Mouse (Mus musculus) right cerebral cortex, postnatal 4 days (tissue): ENCODE measurements around the gene Tmsb10.

Experiments used
- DNase-seq: peaks from one replicate; pipeline ENCODE4 v3.0.0-alpha.2; 2022

The Tmsb10 gene

DNA sequence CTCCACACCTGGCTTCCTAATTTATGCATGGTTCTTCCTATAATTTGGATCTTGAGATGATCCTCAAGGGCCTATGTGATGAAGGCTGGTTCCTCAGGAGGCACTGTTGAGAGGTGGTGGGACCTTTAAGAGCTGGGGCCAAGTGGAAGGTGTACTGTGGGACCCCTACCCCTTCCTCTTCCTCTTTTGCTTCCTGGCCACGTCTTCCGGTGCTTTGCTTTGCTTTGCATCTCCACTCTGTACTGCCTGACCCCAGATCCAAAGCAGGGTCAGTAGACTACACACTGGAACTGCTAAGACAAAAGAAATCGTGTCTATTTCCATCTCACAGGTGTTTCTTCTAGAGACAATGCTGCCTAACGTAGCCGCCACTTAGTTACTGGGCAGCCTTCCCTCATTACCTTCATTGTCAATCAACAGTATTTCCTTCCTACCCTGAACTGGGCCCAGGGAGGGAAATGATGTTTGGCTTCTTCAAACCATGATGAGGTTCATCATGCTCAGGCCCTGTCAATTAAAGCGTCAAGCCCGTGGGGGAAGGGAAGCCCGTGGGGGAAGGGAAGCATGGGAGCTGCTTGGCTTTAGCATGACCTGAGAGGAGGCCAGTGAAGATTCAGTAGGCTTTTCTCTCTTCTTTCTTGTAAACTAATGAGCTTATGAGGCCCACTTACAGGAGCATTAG is 2.9 kb downstream of the Tmsb10 start:
- peak; percentile 25 for DNase-seq

DNA sequence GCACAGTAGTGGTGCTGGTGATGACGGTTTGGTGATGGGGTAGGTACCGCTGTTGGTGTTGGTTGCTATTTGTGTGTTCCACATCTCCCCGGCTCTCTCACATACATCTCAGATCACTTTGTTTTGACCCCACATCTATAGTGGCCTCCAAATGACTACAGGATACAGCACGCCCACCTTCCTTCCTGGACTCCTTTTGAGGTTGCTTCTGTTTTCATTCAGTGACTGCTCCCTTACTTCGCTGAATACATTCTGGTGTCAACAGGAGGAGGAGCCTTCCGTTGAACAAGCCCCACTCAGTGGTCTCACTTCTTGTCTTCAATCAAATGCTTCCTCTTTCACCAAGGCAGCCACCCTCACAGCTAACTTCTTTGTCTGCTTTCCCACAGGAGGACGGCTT is 3.8 kb downstream of the Tmsb10 start:
- no peak for DNase-seq

DNA sequence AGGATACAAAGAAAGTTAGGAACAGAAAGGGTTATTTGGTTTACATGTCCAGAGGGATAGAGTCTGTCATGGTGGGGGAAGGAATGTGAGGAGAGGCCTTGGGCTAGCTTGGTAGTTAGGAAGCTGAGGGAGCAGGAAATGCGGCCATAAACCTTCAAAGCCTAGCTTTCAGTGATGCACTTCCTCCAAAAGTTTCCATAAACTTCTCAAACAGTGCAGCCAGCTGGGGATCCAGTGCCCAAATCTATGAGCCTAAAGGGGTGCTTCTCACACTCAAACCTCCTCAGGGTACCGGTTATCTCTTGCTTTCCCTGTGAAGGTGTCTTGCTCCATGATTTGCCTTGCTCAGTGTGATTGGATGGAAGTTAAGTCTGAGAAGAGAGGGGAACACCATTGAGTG is 5.6 kb downstream of the Tmsb10 start:
- no peak for DNase-seq

DNA sequence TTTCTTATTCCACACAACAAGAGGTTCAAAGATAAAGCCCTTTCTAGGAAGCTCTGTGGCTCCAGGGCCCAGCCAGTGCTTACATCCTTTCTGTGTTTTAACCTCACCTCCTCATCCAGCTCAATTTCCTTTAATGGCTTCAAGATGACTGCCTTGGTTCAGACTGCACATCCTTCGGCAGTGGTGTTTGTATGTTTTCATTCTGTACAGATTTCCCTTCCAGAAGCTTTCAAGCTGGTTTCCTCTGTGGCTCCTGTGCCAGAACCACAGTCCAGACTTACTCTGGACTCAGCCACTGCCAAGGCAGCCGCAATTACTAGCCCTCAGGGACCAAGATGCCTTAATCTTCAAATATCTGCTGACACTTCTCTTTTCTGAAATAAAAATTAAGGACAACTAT is 6.3 kb downstream of the Tmsb10 start:
- no peak for DNase-seq

DNA sequence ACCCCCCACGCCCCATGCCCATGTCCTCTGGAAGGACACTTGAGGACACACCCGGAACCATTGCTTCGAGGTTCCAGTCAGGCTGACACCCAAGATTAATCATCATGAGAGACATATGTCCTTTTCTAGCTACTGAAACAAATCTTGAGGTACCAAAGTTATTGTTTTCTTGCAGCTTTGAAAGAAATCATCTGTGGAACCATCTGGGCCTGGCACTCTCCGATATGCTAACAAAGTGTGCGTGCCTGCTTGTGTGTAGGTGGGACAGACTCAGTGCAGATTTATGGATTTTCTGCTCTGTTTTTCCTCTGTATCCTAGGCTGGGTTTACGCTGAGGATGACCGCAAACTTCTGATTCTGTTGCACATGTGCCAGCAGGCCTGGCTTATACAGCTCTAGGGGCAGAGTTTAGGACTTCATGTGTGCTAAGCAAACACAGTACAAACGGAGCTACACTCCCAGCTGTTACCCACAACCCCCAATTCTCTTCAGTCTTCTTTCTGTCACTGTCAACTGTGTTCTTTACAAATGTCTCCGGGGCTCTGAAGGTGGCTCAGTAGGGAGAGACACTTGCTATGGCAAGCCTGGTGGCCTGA is 9.3 kb downstream of the Tmsb10 start:
- no peak for DNase-seq

DNA sequence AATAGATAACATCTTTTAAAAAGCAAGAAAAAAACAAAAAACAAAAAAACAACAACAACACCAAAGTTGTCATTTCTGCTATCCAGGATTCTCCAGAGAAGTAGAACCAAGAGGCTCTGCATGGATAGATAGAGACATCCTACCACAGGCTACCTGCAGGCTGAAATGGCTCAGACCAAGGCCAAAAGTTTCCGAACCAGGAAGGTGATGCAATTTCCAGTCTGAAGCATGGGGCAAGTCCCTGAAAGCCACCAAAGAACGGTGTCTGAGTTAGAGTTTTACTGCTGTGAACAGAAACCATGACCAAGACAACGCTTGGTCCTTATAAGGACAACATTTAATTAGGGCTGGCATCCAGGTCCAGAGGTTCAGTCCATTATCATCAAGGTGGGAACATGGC is 10.2 kb downstream of the Tmsb10 start:
- DNase-seq = no peak

DNA sequence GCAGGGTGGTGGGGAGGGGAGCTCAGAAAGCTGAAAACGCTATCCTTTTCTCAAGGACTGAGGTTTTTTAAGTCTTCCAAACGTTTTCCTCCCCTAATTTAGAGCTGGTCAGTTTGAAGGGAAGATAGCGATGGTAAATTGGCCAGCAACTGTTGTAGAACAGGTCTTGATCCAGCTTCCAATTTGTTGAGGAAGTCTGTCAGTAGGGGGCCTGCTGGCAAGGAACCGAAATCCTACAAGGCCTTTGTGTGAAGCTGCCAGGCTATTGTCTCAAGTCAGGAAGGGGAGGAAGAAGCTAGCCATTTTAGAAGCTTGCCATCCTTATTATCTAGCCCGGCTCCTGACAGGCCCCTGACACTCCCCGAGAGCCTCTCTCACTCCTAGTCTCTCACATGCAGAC is 10.6 kb downstream of the Tmsb10 start:
- no peak for DNase-seq

DNA sequence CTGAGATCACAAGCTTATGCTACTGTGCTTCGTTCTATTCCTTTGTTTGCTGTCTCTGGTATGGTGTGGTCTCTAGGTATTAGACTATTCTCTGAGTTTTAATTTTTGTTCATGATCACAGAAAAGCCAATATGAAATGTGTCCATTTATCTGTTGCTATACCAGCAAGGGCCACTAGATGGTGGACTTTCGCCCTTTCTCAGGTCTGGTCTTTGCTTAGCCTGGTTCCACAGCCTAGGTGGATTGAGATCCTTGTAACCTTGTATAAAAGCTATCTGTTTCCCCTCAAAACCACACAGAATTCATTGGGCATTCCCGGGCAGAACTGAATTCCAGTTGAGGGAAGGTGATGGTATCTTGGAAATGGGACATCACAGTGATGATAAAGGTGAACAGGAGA is 18.1 kb downstream of the Tmsb10 start:
- peak; percentile 72 for DNase-seq

DNA sequence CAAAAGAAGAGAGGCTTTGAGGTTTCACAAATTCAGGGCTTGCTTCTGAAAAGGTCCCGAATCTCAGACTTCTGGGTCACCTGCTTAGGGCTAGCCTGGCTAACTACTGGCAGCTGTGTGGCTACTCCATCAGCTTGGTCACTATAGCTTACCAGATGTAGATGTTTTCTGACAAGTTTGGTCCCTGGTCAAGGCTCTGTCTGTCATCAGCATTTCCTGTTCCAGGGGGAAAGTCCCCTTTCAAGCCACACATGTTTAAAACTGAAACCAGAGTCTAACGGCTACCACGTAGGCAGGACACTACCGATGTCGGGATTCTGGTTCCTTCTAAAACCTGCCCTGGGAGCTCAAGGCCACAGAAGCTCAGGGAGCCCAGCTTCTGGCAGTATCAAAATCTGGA is 20.7 kb downstream of the Tmsb10 start:
- DNase-seq = no peak

DNA sequence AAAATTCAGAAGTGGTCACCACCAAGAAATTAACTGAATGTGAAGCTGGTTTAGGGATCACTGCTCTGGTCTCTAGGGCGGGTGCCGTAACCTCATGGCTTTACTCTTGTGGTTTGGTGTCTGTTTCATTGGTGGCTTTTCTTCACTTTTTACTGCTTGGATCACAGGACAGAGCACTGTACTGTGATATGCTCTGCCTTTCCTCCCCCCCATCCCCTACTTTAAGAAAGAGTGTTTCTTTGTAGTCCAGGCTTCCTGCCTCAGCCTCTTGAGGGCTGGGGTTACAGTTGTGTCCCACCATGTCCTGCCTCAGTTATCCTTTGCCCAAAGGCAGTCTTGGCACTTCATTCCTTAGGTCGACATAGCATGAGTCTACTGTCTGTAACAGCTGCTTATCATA is 21.1 kb downstream of the Tmsb10 start:
- DNase-seq = no peak

DNA sequence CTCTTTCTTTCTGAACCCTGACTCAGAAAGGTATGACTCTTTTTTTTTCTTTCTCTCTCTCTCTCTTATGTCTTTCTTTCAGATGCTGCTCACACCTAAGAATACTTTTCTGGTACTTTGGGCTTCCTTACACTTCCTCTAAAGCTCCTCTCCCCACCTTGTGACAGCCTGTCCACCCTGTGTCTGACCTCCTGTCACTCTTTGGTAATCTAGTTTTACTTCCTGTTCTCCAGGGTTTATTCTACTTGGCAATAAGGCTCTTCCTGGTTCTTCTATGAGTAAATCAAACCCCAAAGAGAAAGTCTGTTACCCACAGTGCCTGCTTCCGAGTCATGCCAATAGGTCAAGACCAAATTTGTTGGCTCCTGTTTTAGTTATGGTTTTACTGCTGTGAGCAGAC is 25.6 kb downstream of the Tmsb10 start:
- no peak for DNase-seq

DNA sequence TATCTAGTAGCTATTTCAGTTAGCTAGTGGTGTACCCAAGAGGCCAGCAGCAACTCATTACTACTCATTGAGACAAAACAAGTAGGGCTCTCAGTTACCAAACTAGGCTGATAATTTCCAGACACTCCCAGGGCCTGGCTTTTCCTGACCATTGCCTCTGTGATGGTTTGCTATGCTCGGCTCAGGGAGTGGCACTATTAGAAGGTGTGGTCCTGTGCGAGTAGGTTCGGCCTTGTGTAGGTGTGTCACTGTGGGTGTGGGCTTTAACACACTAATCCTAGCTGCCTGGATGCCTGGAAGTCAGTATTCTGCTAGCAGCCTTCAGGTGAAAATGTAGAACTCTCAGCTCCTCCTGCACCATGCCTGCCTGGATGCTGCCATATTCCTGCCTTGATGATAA is 27.0 kb downstream of the Tmsb10 start:
- no peak for DNase-seq

DNA sequence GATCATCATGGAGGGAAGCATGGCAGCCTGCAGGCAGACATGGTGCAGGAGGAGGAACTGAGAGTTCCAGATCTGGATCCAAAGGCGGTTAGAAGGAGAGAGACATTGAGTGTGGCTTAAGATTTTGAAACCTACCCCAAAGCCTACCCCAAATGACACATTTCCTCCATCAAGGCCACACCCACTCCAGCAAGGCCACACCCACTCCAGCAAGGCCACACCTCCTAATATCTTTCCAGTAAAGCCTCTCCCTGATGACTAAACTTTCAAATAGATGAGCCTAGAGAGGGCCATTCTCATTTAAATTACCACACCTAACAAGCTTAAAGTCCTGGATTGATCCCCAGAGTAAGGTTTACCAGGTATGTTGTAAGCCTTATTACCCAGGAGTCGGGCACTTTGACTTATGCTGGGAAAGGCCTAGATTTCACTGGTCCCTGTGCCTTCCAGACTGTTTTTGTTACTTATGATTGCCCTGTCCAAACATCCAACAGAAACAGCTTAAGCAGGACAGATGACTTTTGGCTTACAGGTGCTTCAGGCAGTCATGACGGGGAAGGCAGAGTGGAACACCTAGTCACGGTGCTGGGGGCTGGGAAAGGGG is 28.7 kb downstream of the Tmsb10 start:
- DNase-seq = no peak

DNA sequence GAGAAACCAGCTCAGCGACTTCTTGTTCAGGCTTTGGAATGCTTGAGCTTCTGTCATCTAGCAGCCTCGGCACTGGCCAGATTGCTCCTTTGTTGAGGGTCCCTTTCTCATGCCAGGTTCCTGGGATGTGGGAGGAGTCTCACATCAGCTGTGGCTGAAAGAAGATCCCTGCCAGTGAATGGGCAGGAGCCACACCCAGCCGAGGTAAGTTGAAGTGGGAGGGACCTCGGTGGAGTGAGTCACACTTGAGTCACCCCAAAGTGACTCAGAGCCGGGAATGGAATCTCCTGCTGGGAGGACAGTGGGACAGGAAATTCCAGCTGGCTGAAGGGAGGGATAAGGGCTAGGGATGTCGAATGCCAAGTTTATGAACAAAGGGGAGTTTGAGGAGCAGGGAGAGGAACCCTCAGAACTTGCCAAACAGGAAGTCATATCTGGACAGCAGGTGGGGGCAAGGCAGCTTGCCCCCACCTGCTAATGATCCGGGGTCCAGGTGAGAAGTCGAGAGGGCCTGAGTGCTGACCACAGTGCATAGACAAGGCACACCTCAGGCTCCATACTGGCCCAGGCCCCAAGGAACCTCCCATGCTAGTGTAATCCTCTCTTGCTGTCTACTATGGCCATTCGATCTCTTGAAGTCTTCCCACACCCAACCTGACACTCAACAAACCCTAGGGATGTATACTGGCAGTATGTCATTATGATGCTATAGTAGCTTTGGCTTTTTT is 31.6 kb downstream of the Tmsb10 start:
- DNase-seq = no peak

DNA sequence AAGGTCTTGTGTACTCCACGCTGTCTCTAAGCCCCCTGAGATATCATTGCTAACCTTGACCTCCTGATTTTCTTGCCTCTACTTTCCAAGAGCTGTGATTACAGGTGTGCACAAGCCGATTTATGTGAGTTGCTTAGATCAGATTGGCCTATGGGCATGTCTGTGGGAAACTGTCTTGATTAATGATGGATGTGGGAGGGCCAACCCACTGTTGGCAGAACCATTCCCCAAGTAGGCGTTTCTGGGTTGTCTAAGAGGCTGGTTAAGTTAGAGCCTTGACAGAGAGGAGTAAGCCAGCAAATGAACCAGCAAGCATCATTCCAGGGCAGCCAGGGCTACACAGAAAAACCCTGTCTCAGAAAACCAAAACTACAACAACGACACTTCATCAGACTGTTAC is 32.5 kb downstream of the Tmsb10 start:
- DNase-seq = no peak

DNA sequence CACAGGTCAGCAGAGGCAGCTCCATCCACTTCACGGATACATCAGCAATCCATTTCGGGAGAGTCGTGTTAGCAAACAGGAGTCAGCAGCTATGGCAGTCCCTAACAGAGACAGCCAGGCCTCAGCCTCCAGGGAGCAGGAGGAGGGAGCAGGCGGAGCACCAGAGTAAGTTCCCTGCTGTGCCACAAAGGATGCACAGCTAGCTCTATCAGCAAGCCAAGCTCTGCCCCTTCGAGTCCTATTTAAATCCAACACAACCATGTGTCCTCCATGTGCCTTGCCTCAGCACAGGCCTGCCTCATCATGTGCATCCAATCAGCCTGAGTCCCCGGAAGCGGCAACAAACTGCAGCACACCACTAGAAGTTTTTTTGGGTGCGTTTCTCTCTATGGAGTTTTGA is 35.2 kb downstream of the Tmsb10 start:
- DNase-seq = no peak

DNA sequence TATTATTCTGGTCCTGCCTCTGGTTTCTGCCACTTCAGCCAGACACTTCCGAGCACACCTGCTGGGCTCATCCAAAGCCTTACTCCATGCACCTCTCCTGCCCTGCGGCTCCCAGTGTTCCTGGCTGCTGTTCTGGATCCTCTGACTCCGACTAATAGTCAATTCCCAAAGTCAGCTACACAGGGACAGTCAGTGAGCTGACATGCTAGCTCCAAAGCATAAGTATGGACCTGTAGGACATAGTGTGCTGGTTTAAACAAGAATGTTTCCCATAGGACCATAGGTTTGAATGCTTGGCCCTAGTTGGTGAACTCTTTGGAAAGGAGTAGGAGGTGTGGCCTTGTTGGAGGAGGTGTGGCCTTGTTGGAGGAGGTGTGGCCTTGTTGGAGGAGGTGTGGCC is 37.5 kb downstream of the Tmsb10 start:
- no peak for DNase-seq

DNA sequence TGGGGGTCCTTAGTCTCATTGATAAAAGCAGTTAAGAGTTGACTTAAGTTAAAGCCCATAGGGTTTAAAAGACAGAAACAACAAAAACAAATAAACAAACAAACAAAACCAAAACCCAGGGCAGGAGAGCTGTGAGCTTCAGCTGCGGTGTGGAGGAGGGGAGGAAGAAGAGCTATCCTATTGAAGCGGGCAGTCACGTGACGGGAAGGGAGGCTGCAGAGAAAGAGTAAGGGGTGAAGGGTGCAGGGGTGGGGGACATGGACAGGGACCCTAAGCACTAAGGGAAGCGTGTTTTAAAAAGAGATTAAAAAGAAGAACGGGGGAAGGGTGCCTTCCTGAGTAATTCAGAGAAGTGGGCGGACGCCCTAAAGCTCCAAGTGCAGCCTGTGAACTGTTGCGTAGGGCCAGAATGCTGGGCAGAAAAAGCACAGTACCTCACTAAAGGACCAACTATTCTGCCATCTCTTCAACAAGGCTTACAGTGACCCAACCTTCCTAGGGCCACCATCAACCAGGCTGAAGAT is 40.0 kb downstream of the Tmsb10 start:
- DNase-seq = no peak

DNA sequence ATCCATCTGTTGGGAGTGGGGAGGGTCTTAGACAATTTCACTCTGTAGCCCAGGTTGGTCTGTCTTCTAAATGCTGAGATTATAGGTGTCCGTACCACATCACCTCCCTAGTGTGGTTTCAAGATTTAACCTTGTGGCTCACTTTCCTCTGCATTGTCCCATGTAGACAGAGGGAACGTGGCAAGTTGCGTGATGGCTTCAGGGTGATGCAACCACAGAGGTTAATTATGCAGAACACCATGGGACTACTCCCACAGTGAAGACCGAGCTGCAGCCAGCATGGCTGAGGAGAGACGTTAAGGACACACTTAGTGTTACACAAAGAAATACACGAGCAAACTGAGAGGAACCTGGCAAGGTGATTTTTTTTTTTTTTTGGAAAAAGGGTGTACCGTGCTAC is 42.2 kb downstream of the Tmsb10 start:
- no peak for DNase-seq

DNA sequence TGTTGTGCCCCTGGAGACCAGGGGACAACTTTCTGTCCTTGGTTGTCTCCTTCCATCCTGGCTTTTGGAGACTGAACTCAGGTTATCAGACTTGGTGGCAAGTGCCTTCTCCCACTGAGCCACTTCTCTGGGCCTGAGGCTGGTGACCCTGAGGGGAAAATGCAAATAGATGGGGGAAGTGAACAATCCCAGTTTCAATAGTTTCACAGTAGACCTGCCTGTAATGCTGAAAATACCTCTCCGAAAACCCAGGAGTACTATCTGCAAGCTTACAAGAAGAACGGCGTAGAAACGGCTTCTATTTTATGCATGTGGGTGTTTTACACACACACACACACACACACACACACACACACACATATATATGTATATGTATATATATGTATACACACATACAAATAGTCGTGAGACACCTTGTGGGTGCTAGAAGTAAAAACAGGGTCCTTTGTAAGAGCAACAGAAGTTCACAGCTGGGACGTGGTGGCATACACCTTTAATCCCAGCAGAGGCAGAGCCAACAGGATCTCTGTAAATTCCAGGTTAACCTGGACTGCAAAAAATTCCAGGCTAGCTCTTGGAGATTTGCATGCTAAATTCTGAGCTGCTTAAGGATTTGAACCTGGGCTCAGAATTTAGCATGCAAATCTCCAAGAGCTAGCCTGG is 44.3 kb downstream of the Tmsb10 start:
- DNase-seq = no peak

DNA sequence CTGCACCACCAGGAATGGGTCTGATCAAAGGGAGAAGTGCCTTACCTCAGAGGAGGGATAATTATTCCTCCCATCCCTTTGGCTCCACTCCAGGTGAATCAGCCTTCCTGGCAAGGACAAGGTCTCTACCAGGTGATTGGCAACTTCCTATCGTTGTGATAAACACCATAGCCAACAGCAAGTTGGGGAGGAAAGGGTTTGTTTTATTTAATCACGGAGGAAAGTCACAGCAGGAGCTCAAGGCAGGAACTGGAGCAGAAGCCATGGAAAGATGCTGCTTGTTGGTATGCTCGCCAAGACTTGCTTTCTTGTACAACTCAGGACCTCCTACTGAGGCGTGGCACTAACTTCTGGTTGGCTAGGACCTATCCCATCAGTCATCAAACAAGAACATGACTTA is 47.3 kb downstream of the Tmsb10 start:
- DNase-seq = no peak
